Mouse (Mus musculus) gastrocnemius, adult 2 months (tissue): ENCODE measurements around the gene Ncapg2. TPM values are rescaled to one million over a fixed set of nuclear protein-coding genes. Genes with fewer than 3 reads are reported as not detected.

Source experiments
- DNase-seq: peaks from one replicate; pipeline ENCODE4 v3.0.0; 2022
- H3K27ac ChIP-seq: fragments of 200-600 bp; 2 replicates; pipeline ENCODE4 v1.8.1; 2022; ENCODE audit warnings: mild to moderate bottlenecking
- H3K4me3 ChIP-seq: fragments of 200-600 bp; 2 replicates; pipeline ENCODE4 v1.8.1; 2022; ENCODE audit warnings: mild to moderate bottlenecking, moderate library complexity
- CTCF ChIP-seq: fragments of 200-600 bp; IDR thresholded peaks from 2 replicates; pipeline ENCODE4 v1.8.1; 2022; ENCODE audit warnings: antibody characterized with exemption, mild to moderate bottlenecking, moderate library complexity
- intact Hi-C: fragments of 180-260 bp; cut with DNase I; formaldehyde crosslinking; loops from one replicate; pipeline ENCODE4 v1.15.1; 2025
- total RNA-seq, 2 experiments: library from RNA; stranded (reverse); gene quantifications; 2 replicates each; pipeline ENCODE4 v1.2.3; 2021

The Ncapg2 gene
- total RNA-seq, 2 experiments from 2014 or later, result 1.1 to 1.2 TPM

DNA sequence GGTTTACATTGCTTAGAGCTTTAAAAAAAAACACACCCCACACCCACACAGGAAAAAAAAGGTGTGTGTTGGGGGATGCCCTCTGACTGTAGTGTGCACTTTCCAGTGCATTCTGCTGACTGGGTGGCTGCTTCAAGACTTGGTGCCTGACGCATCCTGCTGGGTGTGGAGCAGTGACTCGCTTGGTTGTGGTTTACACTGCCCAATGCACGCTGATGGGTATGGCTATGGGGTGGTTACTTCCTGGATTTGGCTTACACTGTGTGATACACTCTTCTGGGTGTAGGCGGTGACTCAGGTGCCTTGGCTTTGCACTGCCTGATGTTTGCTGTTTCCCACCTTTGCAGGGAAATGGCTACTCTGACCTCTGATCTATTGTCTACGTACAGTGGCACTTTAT is 61.8 kb downstream of the Ncapg2 start:
- H3K27ac ChIP-seq, result no peak overlapping the region
- no peak overlapping the region for H3K4me3 ChIP-seq
- intact Hi-C loops, result no loop called here
- no peak for DNase-seq
- no peak for TF ChIP-seq CTCF

GRCm38 (mm10) chr12:116468348-116468747 is 63.1 kb downstream of the Ncapg2 start:
- no peak for DNase-seq
- H3K4me3 ChIP-seq, result no peak overlapping the region
- TF ChIP-seq CTCF, result no peak
- intact Hi-C loops, result no loop called here
- no peak overlapping the region for H3K27ac ChIP-seq

- no peak overlapping the region for H3K27ac ChIP-seq
- H3K4me3 ChIP-seq, result no peak overlapping the region
- no peak for TF ChIP-seq CTCF
- intact Hi-C loops, result no loop called here
- DNase-seq, result no peak
These were observed 63.9 kb downstream of the Ncapg2 start for GRCm38 (mm10) chr12:116469096-116469495.

GRCm38 (mm10) chr12:116473264-116473663 is 68.1 kb downstream of the Ncapg2 start:
- no peak for DNase-seq
- intact Hi-C loops, result no loop called here
- Histone ChIP-seq H3K27ac (no peak overlapping the region), H3K4me3 (no peak overlapping the region)
- no peak for TF ChIP-seq CTCF

GRCm38 (mm10) chr12:116473761-116474160 is 68.6 kb downstream of the Ncapg2 start:
- DNase-seq, result no peak
- no peak overlapping the region for H3K27ac ChIP-seq
- H3K4me3 ChIP-seq, result no peak overlapping the region
- intact Hi-C loops, result no loop called here
- TF ChIP-seq CTCF, result no peak

- DNase-seq, result no peak
- no peak overlapping the region for H3K4me3 ChIP-seq
- intact Hi-C loops, result no loop called here
- no peak overlapping the region for H3K27ac ChIP-seq
- no peak for TF ChIP-seq CTCF
These were observed 69.5 kb downstream of the Ncapg2 start for GRCm38 (mm10) chr12:116474676-116475075.

- Histone ChIP-seq H3K27ac (no peak overlapping the region), H3K4me3 (no peak overlapping the region)
- TF ChIP-seq CTCF, result no peak
- intact Hi-C loops, result no loop called here
- DNase-seq, result no peak
These were observed 73.6 kb downstream of the Ncapg2 start for GRCm38 (mm10) chr12:116478771-116479170.

GRCm38 (mm10) chr12:116481921-116482320 is 76.7 kb downstream of the Ncapg2 start:
- H3K4me3 ChIP-seq, result no peak overlapping the region
- TF ChIP-seq CTCF, result no peak
- intact Hi-C loops, result no loop called here
- no peak for DNase-seq
- no peak overlapping the region for H3K27ac ChIP-seq

- TF ChIP-seq CTCF, result no peak
- no peak overlapping the region for H3K27ac ChIP-seq
- no peak for DNase-seq
- no peak overlapping the region for H3K4me3 ChIP-seq
- intact Hi-C loops, result no loop called here
These were observed 78.4 kb downstream of the Ncapg2 start for GRCm38 (mm10) chr12:116483581-116483980.

DNA sequence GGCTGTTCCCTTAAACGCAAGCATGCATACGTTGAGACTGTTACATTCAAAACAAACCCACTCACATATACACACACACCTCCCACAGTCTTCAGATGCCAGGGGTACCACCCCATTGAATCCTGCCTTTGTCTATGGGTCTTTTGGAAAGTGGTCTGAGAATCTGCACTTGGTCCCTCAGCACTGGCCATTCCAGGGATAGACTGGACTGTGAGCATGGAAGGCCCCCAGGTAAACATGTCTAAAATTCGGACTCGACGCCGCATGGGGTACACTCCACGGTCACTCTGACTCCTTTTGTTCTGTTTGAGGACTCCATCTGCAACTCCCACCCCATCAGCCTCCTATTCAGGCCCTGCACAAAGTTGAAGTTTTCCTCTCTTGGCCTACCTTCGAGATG is 79.8 kb downstream of the Ncapg2 start:
- Histone ChIP-seq H3K27ac (no peak overlapping the region), H3K4me3 (no peak overlapping the region)
- no peak for DNase-seq
- TF ChIP-seq CTCF, result no peak
- intact Hi-C loops, result no loop called here

DNA sequence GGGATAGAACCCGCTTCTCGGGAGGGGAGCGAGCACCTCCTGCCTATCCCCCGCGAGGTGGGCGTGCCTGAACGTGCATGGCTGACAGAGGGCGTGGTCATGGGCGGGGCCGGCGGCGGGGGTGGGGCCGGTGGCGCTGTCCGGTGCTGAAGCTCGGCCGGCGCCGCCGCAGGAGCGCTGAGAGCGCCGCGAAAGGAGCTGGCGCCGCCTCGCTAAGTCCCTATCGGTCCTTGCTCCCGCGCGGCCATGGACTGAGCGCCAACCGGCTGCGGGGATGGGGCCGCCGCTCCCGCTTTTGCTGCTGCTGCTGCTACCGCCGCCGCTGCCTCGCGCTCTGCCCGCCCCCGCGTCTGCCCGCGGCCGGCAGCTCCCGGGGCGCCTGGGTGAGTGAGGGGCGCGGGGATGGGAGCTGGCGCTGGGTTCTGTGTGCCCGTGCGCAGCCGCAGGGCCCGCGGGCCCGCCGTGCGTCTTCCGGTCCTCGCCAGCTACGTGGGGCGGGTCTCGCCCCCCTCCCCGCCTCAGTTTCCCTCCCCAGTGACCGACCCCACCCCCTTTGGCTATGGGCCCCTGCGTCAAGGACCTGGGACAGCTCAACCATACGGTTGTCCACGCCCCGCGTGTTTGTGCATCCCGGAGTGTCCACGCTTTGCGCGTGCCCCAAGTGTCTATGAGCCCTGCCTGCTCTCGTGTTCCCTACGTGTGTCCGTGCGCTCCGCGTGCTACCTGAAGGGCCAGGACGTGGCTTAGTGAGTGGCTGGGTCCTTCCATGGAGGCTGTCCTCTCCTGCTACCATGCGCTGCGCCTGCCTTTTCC is 80.6 kb downstream of the Ncapg2 start, which contains the start of gene Ptprn2:
Gene Ptprn2, plus strand, starts transcription at position 130 of the 813 bp plus-strand sequence.
- DNase-seq, result peak; percentile 38
- TF ChIP-seq CTCF, result no peak
- intact Hi-C loops, result no loop called here

GRCm38 (mm10) chr12:116486404-116486730 is 81.2 kb downstream of the Ncapg2 start:
- Histone ChIP-seq H3K4me3 (peak overlapping the region; percentile 66), H3K27ac (no peak overlapping the region)
- no peak for DNase-seq
- intact Hi-C loops, result no loop called here
- no peak for TF ChIP-seq CTCF

More for the DNA sequence above, 80.6 kb downstream of the Ncapg2 start, which contains the start of gene Ptprn2:
- no peak within 1 kb of the TSS for H3K27ac ChIP-seq
- peak within 1 kb of the TSS; percentile 66 for H3K4me3 ChIP-seq

DNA sequence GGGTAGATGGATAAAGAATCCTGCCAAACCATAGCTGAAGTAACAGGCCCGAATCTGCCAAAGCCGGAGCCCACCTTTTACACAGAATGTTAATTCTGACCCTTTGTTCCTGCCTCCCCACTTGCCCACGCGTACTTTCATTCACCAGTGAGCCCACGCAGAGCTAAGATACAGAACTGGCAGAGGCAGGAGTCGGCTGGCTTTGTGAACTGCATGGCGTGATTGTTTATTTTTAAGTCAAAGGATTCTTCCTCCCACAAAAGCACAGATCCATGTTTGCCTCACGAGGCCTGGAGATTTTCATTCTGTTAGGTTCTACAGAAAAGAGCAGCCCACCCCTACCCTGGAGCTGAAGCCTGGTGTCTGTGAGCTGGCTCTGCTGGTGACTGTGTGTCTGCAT is 83.6 kb downstream of the Ncapg2 start:
- Histone ChIP-seq H3K4me3 (no peak overlapping the region), H3K27ac (no peak overlapping the region)
- intact Hi-C loops, result no loop called here
- TF ChIP-seq CTCF, result no peak
- DNase-seq, result no peak
